Mouse (Mus musculus): Measurements from ENCODE around the gene Itk.

Itk gene

GRCm38 (mm10) chr11:46395088-46395487 lies 5.8 kb upstream of the Itk start:
- in situ Hi-C loops (cut with MboI, MseI), result no loop called here

GRCm38 (mm10) chr11:46393413-46393812 lies 4.1 kb upstream of the Itk start:
- in situ Hi-C loops (cut with MboI, MseI), result no loop called here

GRCm38 (mm10) chr11:46392890-46393289 lies 3.6 kb upstream of the Itk start:
- in situ Hi-C loops (cut with MboI, MseI), result no loop called here

GRCm38 (mm10) chr11:46390621-46391020 lies 1.3 kb upstream of the Itk start:
- in situ Hi-C loops (cut with MboI, MseI), result no loop called here

GRCm38 (mm10) chr11:46388438-46388837 lies 877 bp downstream of the Itk start:
- in situ Hi-C loops (cut with MboI, MseI), result loop anchor here in 1 of 2 experiments (5.0 kb wide), 1 partner anchor 39 kb away; no protein-coding TSS in a partner anchor

GRCm38 (mm10) chr11:46387061-46387460 lies 2.3 kb downstream of the Itk start:
- in situ Hi-C loops (cut with MboI, MseI), result loop anchor here in 1 of 2 experiments (5.0 kb wide), 1 partner anchor 40 kb away; no protein-coding TSS in a partner anchor

- in situ Hi-C loops (cut with MboI, MseI), result loop anchor here in 1 of 2 experiments (5.0 kb wide), 1 partner anchor 41 kb away; no protein-coding TSS in a partner anchor
These were observed 2.8 kb downstream of the Itk start for GRCm38 (mm10) chr11:46386556-46386955.

- in situ Hi-C loops (cut with MboI, MseI), result loop anchor here (5.0 kb wide), 2 partner anchors 42 to 47 kb away; no protein-coding TSS in a partner anchor
These were observed 4.4 kb downstream of the Itk start for GRCm38 (mm10) chr11:46384925-46385324.

- in situ Hi-C loops (cut with MboI, MseI), result loop anchor here in 1 of 2 experiments (5.0 kb wide), 1 partner anchor 50 kb away; no protein-coding TSS in a partner anchor
These were observed 6.8 kb downstream of the Itk start for GRCm38 (mm10) chr11:46382466-46382865.

GRCm38 (mm10) chr11:46380097-46380675 lies 9.1 kb downstream of the Itk start:
- in situ Hi-C loops (cut with MboI, MseI), result loop anchor here in 1 of 2 experiments (5.0 kb wide), 1 partner anchor 52 kb away; no protein-coding TSS in a partner anchor

GRCm38 (mm10) chr11:46377819-46378782 lies 11.2 kb downstream of the Itk start:
- in situ Hi-C loops (cut with MboI, MseI), result no loop called here

- in situ Hi-C loops (cut with MboI, MseI), result no loop called here
These were observed 12.0 kb downstream of the Itk start for GRCm38 (mm10) chr11:46377316-46377715.

GRCm38 (mm10) chr11:46375015-46375414 lies 14.3 kb downstream of the Itk start:
- in situ Hi-C loops (cut with MboI, MseI), result no loop called here

GRCm38 (mm10) chr11:46373071-46374030 lies 16.0 kb downstream of the Itk start:
- in situ Hi-C loops (cut with MboI, MseI), result no loop called here

GRCm38 (mm10) chr11:46372331-46372953 lies 16.9 kb downstream of the Itk start:
- in situ Hi-C loops (cut with MboI, MseI), result no loop called here

- in situ Hi-C loops (cut with MboI, MseI), result no loop called here
These were observed 18.1 kb downstream of the Itk start for GRCm38 (mm10) chr11:46371250-46371649.

- in situ Hi-C loops (cut with MboI, MseI), result no loop called here
These were observed 18.9 kb downstream of the Itk start for GRCm38 (mm10) chr11:46370457-46370856.

GRCm38 (mm10) chr11:46366357-46366756 lies 23.0 kb downstream of the Itk start:
- in situ Hi-C loops (cut with MboI, MseI), result no loop called here

GRCm38 (mm10) chr11:46365744-46366143 lies 23.6 kb downstream of the Itk start:
- in situ Hi-C loops (cut with MboI, MseI), result no loop called here

- in situ Hi-C loops (cut with MboI, MseI), result no loop called here
These were observed 25.5 kb downstream of the Itk start for GRCm38 (mm10) chr11:46363864-46364263.

Data from T-helper 17 cell (primary cell).